Mouse (Mus musculus): ENCODE measurements around the gene Cald1. TPM values are rescaled to one million over a fixed set of nuclear protein-coding genes. Genes with fewer than 3 reads are reported as not detected.

The Cald1 gene
- polyA plus RNA-seq (2015; fragmentation: Nextera tagmentation; extraction: Ambion mirVana): 56.8 and 58.5 TPM in 2 replicates

GRCm38 (mm10) chr6:34598121-34599065 lies at the start of gene Cald1:
Gene Cald1, plus strand, starts transcription at chr6:34598500.
- 0 out of 2 replicates have a peak within 1 kb of the TSS, but pooled peaks have one; percentile 29 for H3K9ac ChIP-seq (replicated peaks; ENCODE audit: low read depth, low read length)

GRCm38 (mm10) chr6:34549017-34549416 lies 49.3 kb upstream of the Cald1 start:
- Histone ChIP-seq H3K9me3 (ENCODE audit: control insufficient read depth, low read length) (no peaks in the 10 kb centered on the region), H3K27ac (ENCODE audit: low read length) (no peak overlapping the region), H3K4me2 (ENCODE audit: low read length) (no peak overlapping the region), H3K4me3 (replicated peaks; ENCODE audit: low read length) (no peak overlapping the region), H3K9ac (replicated peaks; ENCODE audit: low read depth, low read length) (no peak overlapping the region), H3K36me3 (ENCODE audit: control insufficient read depth, insufficient read depth) (no peaks in the 10 kb centered on the region), H3K4me1 (replicated peaks; ENCODE audit: control insufficient read depth, insufficient read depth, low read length) (0 out of 2 replicates have a peak, but pooled peaks cover 2% of the 10 kb centered on the region), H3K27me3 (replicated peaks; ENCODE audit: control insufficient read depth, insufficient read depth, low read length) (no peaks in the 10 kb centered on the region)
- WGBS: 39% methylated on average over 2 of the region's 2 CpGs
- no peak for ATAC-seq

More at GRCm38 (mm10) chr6:34598121-34599065, at the start of gene Cald1:
- Histone ChIP-seq H3K4me1 (replicated peaks; ENCODE audit: control insufficient read depth, insufficient read depth, low read length) (peaks cover 11% of the 10 kb centered on the region), H3K36me3 (ENCODE audit: control insufficient read depth, insufficient read depth) (no peaks in the 10 kb centered on the region), H3K27me3 (replicated peaks; ENCODE audit: control insufficient read depth, insufficient read depth, low read length) (no peaks in the 10 kb centered on the region), H3K9me3 (ENCODE audit: control insufficient read depth, low read length) (no peaks in the 10 kb centered on the region), H3K27ac (ENCODE audit: low read length) (no peak within 1 kb of the TSS), H3K4me2 (ENCODE audit: low read length) (peak within 1 kb of the TSS; percentile 32), H3K4me3 (replicated peaks; ENCODE audit: low read length) (peak within 1 kb of the TSS; percentile 25)
- ATAC-seq: peak; percentile 62
- 5% methylated on average over 16 of the region's 16 CpGs for WGBS

DNA sequence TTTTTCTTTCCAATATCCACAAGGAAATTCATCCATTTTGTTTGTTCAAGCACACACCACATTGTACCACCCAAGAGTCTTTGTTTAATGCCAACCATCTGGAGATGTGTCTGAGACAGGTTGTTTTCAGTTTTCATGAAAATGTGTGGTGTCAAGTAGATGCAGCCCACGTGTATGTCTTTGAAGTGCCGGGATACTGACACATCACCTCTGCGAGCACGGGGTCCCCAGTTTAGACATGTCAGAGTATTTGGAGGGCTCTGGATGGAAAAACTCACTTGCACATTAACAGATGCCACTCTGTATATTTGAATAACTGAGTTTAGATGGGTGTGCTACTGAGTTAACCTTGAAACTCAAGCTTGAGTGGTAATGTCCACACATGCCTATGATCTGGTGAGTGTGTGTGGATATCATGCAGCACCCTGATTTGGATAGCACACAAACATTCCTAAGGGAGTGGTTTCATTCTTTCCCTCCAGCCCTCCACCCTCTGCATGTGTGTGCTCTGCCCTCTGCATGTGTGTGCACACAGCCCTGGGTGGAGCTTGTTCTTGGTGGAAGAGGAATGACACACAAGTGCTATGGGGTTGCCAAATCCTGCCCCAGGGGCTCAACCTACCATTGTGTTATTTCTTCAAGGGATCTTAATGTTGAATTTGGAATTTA lies 45.7 kb upstream of the Cald1 start:
- WGBS: 81% methylated on average over 4 of the region's 4 CpGs
- ATAC-seq: no peak
- Histone ChIP-seq H3K9ac (replicated peaks; ENCODE audit: low read depth, low read length) (no peak overlapping the region), H3K36me3 (ENCODE audit: control insufficient read depth, insufficient read depth) (no peaks in the 10 kb centered on the region), H3K27me3 (replicated peaks; ENCODE audit: control insufficient read depth, insufficient read depth, low read length) (no peaks in the 10 kb centered on the region), H3K27ac (ENCODE audit: low read length) (no peak overlapping the region), H3K4me3 (replicated peaks; ENCODE audit: low read length) (no peak overlapping the region), H3K9me3 (ENCODE audit: control insufficient read depth, low read length) (no peaks in the 10 kb centered on the region), H3K4me2 (ENCODE audit: low read length) (no peak overlapping the region), H3K4me1 (replicated peaks; ENCODE audit: control insufficient read depth, insufficient read depth, low read length) (no peaks in the 10 kb centered on the region)

- WGBS: 88% methylated on average over 9 of the region's 9 CpGs
- no peak for ATAC-seq
- no peak overlapping the region for H3K9ac ChIP-seq (replicated peaks; ENCODE audit: low read depth, low read length)
- H3K27ac ChIP-seq (ENCODE audit: low read length): no peak overlapping the region
- H3K4me2 ChIP-seq (ENCODE audit: low read length): no peak overlapping the region
- no peaks in the 10 kb centered on the region for H3K4me1 ChIP-seq (replicated peaks; ENCODE audit: control insufficient read depth, insufficient read depth, low read length)
- no peaks in the 10 kb centered on the region for H3K9me3 ChIP-seq (ENCODE audit: control insufficient read depth, low read length)
- no peak overlapping the region for H3K4me3 ChIP-seq (replicated peaks; ENCODE audit: low read length)
- no peaks in the 10 kb centered on the region for H3K27me3 ChIP-seq (replicated peaks; ENCODE audit: control insufficient read depth, insufficient read depth, low read length)
- no peaks in the 10 kb centered on the region for H3K36me3 ChIP-seq (ENCODE audit: control insufficient read depth, insufficient read depth)
These were observed 43.9 kb upstream of the Cald1 start for GRCm38 (mm10) chr6:34554291-34554997.

GRCm38 (mm10) chr6:34559521-34559920 lies 38.8 kb upstream of the Cald1 start:
- Histone ChIP-seq H3K9ac (replicated peaks; ENCODE audit: low read depth, low read length) (no peak overlapping the region), H3K4me2 (ENCODE audit: low read length) (no peak overlapping the region), H3K4me3 (replicated peaks; ENCODE audit: low read length) (no peak overlapping the region), H3K9me3 (ENCODE audit: control insufficient read depth, low read length) (no peaks in the 10 kb centered on the region), H3K27me3 (replicated peaks; ENCODE audit: control insufficient read depth, insufficient read depth, low read length) (no peaks in the 10 kb centered on the region), H3K36me3 (ENCODE audit: control insufficient read depth, insufficient read depth) (no peaks in the 10 kb centered on the region), H3K4me1 (replicated peaks; ENCODE audit: control insufficient read depth, insufficient read depth, low read length) (no peaks in the 10 kb centered on the region), H3K27ac (ENCODE audit: low read length) (no peak overlapping the region)
- no peak for ATAC-seq
- 92% methylated on average over 4 of the region's 4 CpGs for WGBS

GRCm38 (mm10) chr6:34565176-34565880 lies 33.0 kb upstream of the Cald1 start:
- WGBS: 86% methylated on average over 7 of the region's 7 CpGs
- Histone ChIP-seq H3K27me3 (replicated peaks; ENCODE audit: control insufficient read depth, insufficient read depth, low read length) (no peaks in the 10 kb centered on the region), H3K4me2 (ENCODE audit: low read length) (no peak overlapping the region), H3K27ac (ENCODE audit: low read length) (no peak overlapping the region), H3K4me3 (replicated peaks; ENCODE audit: low read length) (no peak overlapping the region), H3K9me3 (ENCODE audit: control insufficient read depth, low read length) (no peaks in the 10 kb centered on the region), H3K4me1 (replicated peaks; ENCODE audit: control insufficient read depth, insufficient read depth, low read length) (no peaks in the 10 kb centered on the region), H3K36me3 (ENCODE audit: control insufficient read depth, insufficient read depth) (no peaks in the 10 kb centered on the region), H3K9ac (replicated peaks; ENCODE audit: low read depth, low read length) (no peak overlapping the region)
- ATAC-seq: no peak

DNA sequence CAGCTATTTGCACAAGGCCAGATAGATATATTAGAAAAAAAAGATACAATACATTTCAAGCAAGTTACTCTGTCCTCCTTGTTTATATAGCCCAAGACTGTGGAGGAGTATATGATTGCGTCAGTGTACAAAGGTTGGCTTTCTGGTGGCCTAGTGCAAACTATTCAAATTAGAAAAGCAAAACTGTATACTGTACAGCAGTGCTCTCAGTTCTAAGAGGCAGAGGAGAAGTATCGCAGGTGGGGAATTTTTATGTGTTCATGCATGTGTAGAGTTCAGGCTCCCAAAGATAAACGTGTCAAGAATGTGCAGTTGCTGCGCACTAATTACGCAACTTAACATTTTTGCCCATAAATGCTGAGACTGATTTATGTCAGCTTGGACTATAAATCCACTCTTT lies 31.0 kb upstream of the Cald1 start:
- Histone ChIP-seq H3K27me3 (replicated peaks; ENCODE audit: control insufficient read depth, insufficient read depth, low read length) (no peaks in the 10 kb centered on the region), H3K36me3 (ENCODE audit: control insufficient read depth, insufficient read depth) (no peaks in the 10 kb centered on the region), H3K27ac (ENCODE audit: low read length) (no peak overlapping the region), H3K4me1 (replicated peaks; ENCODE audit: control insufficient read depth, insufficient read depth, low read length) (no peaks in the 10 kb centered on the region), H3K4me2 (ENCODE audit: low read length) (no peak overlapping the region), H3K4me3 (replicated peaks; ENCODE audit: low read length) (no peak overlapping the region), H3K9me3 (ENCODE audit: control insufficient read depth, low read length) (no peaks in the 10 kb centered on the region), H3K9ac (replicated peaks; ENCODE audit: low read depth, low read length) (no peak overlapping the region)
- 93% methylated on average over 5 of the region's 5 CpGs for WGBS
- no peak for ATAC-seq

- Histone ChIP-seq H3K4me2 (ENCODE audit: low read length) (no peak overlapping the region), H3K27ac (ENCODE audit: low read length) (no peak overlapping the region), H3K36me3 (ENCODE audit: control insufficient read depth, insufficient read depth) (no peaks in the 10 kb centered on the region), H3K9ac (replicated peaks; ENCODE audit: low read depth, low read length) (no peak overlapping the region), H3K4me3 (replicated peaks; ENCODE audit: low read length) (no peak overlapping the region), H3K9me3 (ENCODE audit: control insufficient read depth, low read length) (no peaks in the 10 kb centered on the region), H3K4me1 (replicated peaks; ENCODE audit: control insufficient read depth, insufficient read depth, low read length) (no peaks in the 10 kb centered on the region), H3K27me3 (replicated peaks; ENCODE audit: control insufficient read depth, insufficient read depth, low read length) (no peaks in the 10 kb centered on the region)
- ATAC-seq: no peak
- WGBS: 90% methylated on average over 6 of the region's 6 CpGs
These were observed 18.7 kb upstream of the Cald1 start for GRCm38 (mm10) chr6:34579504-34580068.
